Mouse (Mus musculus): ENCODE measurements around the gene Nol11.
"Not testable (repeated sequence)": the region's sequence is repeated elsewhere in the genome, so short reads cannot be mapped to it uniquely, and the experiment has no call there.

The Nol11 gene

DNA sequence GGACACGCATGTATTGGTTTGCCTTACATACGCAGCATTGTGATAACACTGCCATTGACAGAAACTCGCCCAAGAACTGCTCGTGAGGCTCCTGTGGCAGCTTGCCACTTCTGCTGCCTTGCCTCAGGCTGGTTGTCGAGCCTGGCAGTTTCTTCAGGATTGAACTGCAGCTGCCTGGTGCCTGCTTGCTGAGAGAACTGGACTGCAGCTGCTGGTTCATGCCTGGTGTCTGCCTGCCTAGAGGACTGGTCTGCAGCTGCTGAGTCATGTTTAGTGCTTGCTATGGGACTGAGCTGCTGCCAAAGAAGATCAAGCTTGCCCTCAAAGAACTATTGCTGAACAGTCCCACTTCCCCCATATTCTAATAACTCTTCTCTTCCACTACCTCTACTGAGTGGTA lies 33.9 kb downstream of the Nol11 start:
- no peak for DNase-seq (ENCODE audit: low spot score in 2 of 2)

DNA sequence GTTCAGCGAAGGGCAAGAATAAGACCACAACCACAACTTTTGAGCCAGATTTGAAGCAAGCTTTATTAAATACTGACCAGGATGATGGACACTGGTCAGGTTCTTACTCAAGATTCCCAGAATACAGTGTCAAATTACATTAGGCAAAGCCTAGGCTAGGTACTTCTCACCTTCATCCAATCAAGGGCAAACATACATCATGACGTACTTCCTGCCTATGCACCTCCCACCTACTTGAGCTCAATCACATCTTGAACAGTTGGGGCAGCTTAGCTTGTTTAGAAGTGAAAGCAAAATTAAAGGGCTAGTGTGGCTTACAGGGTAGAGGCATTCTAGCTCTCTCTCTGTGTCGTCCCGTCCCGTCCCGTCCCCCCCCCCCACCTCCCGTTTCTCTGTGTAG lies 34.8 kb downstream of the Nol11 start:
- DNase-seq (ENCODE audit: low spot score in 2 of 2) = no peak

DNA sequence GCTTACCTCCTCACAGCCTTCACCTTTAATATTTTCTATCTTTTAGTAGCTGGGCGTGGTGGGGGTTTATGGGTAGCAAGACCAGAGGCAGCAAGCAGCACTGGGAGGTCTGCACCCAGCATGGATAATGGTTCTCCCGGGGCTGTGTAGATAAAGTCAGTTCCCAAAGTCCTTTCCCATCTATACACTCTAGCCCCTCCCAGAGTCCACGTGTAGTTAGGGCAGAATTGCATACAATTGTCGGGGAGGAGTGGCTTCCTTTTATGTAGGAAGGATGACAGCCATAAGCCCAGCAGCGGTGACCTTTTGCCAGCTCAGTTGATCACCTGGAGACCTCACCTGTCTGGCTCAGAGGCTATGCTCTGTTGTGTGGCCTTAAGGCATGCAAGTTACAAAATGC lies 35.5 kb downstream of the Nol11 start:
- no peak for DNase-seq (ENCODE audit: low spot score in 2 of 2)

DNA sequence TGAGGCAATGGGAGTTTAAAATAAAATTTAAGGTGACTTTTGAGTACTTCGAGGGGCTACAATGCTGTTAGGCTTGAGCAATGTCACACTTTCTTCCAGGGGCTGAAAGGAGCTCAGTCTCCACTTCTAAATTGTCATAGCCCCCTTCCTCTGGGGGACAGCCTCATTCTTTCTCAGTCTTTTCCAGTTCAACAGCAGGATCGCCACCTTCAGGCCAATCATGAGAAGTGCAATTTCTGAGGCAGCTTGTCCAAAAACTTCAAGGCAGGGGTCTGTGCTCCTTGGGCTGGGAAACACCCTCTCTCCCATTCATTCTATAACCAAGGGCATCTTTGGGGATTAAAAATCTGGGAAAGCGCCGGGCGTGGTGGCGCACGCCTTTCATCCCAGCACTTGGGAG lies 37.4 kb downstream of the Nol11 start:
- no peak for DNase-seq (ENCODE audit: low spot score in 2 of 2)

DNA sequence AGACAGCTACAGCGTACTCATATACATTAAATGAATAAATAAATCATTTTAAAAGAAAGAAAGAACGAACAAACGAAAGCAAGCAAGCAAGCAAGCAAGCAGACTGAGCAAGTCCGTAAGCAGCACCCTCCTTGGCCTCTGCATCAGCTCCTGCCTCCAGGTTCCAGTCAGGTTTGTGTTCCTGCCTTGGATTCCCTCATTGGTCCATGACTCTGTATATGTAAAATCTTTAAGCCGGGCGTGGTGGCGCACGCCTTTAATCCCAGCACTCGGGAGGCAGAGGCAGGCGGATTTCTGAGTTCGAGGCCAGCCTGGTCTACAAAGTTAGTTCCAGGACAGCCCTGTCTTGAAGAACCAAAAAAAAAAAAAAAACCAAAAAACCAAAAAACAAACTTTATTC lies 45.2 kb downstream of the Nol11 start:
- DNase-seq (ENCODE audit: low spot score in 2 of 2) = not testable (repeated sequence)

DNA sequence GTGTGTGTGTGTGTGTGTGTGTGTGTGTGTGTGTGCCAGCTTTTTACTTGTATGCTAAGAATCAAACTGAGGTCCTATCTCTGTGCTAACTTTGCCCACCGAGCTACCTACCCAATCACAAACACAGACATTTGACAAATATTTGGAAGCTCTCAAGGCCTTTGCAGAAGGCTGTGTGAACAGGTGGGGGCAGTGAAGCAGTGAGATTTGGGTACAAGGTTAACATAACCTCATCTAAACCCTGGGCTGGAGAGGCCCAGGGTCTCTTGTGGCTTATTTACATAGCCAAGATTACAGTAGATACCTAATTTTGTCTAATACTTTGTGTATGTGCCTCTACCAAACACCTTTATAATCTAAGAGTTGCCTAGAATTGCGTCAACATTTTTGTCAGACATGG lies 46.8 kb downstream of the Nol11 start:
- DNase-seq (ENCODE audit: low spot score in 2 of 2) = no peak

DNA sequence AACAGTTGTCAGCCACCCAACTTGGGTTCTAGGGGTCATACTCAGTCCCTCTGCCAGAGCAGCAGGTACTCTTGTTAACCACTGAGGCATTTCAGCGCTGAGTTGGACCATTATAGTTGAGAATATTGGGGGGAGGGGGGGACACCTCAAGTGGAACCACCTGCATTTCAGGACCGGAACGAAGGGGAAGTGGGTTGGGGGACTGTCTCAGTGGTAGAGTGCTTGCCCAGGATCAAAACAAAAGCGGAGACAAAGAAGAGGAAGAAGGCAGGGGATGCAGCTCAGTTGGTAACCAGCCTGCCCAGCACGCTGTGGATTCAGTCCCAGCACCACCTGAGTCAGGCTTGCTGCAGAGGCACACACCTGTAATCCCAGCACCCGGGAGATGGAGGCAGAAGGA lies 48.4 kb downstream of the Nol11 start:
- no peak for DNase-seq (ENCODE audit: low spot score in 2 of 2)

DNA sequence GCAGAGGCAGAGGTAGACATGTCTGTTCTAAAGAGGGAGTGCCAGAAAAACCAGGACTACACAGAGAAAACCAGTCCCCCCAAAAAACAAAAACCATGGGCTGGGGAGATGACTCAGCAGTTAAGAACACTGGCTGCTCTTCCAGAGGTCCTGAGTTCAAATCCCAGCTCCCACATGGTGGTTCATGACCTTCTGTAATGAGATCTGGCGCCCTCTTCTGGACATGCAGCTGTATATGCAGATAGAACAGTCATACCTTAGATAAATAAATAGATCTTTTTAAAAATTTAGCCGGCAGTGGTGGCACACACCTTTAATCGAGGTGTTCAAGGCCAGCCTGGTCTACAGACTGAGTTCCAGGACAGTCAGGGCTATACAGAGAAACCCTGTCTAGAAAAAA lies 50.5 kb downstream of the Nol11 start:
- DNase-seq (ENCODE audit: low spot score in 2 of 2) = no peak

DNA sequence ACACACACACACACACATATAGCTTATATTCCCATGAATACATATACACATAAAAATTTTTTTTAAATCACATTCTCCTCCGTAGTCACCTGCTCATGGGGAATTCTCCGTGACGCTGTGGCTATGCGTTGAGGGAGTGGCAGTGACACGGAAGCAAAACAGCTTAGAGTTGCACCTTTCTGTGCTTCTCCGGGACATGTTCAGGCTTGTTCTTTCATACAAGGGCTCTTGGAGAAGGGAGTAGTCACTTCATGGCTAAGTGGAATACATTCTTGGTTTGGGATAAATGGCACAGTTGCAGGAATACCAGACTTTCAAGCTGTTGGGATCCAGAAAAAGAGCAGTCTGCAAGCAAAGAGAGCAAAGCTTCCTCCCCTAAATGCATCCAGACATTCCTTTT lies 51.6 kb downstream of the Nol11 start:
- no peak for DNase-seq (ENCODE audit: low spot score in 2 of 2)

DNA sequence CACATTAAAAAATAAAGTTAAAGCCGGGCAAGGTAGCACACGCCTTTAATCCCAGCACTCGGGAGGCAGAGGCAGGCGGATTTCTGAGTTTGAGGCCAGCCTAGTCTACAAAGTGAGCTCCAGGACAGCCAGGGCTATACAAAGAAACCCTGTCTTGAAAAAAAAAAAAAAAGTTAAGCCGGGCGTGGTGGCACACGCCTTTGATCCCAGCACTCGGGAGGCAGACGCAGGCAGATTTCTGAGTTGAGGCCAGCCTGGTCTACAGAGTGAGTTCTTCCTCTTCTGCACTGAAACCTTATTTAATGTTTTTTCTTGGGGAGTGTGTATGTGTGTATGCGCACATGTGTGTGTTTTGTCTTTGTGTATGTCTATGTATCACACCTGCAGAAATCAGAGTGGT lies 52.7 kb downstream of the Nol11 start:
- not testable (repeated sequence) for DNase-seq (ENCODE audit: low spot score in 2 of 2)

DNA sequence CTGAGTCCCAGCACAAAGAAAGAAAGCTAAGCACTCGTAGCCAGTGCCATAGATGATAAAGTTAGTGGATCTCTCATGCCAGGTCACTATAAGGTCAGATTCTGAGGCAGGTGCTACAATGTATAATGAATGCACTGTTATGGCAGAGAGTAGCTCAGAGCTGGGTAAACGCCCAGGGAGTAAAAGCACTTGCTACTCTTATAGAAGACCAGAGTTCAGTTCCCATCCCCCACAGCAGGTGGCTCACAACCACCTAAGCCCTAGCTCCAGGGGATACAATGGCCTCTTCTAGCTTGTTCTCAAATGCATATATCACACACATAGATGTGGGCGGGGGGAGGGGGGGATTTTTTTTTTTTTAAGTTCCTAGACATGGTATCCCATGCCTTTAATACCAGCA lies 53.4 kb downstream of the Nol11 start:
- DNase-seq (ENCODE audit: low spot score in 2 of 2) = no peak

DNA sequence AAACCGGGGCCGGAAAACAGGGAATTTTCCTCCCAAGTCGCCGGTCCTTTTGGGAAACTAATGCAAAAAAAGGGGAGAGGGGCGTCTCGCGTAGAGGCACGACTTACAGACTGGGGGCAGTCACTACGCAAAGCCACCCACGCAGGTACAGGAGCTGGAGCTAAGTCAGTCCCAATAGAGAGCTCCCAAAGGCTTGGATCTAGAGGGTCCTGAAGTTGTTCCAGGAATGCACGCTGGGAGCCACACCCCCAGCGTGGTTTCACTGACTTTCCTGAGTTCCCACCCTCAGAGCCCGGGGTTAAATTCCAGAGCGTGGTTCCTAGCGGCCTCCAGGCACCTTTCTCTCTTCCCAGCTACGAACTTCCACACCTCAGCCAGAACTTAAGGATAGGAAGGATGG lies 56.8 kb downstream of the Nol11 start:
- DNase-seq (ENCODE audit: low spot score in 2 of 2) = no peak

DNA sequence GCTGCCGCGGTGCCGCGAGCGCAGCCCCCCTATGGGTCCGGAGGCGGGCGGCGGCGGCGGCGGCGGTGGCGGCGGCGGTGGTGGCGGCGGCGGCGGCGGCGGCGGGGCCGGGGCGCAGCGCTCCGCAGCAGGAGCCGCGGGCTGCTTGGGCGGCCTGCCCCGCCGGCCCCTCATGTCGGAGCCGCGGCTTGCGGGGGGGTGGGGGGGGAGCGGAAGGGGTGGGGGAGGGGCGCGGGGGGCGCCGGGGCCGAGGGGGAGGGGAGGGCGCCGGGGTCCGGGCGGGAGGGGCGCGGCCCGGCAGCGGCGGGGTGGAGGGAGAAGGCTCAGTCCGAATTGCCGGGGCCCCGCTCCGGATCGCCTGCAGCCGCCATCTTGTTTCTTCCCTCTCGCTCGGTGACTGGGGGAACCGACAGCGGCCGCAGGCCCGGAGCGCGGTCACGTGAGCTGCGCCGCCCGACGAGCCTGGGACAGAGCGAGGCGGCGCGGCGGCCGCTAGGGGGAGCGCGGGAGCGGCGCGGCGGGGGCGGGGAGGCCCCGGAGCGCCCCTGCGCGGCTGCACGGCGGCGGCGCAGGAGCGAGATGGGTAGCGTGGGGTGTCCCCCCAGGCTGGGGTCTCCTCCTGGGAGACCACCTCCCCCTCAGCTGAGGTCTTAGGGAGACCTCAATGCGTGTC lies 57.3 kb downstream of the Nol11 start, which contains the start of gene Bptf:
TSS of gene Bptf (minus strand) at position 379 of the 673 bp plus-strand sequence.
- DNase-seq (ENCODE audit: low spot score in 2 of 2) = peak; percentile 87 to 90

DNA sequence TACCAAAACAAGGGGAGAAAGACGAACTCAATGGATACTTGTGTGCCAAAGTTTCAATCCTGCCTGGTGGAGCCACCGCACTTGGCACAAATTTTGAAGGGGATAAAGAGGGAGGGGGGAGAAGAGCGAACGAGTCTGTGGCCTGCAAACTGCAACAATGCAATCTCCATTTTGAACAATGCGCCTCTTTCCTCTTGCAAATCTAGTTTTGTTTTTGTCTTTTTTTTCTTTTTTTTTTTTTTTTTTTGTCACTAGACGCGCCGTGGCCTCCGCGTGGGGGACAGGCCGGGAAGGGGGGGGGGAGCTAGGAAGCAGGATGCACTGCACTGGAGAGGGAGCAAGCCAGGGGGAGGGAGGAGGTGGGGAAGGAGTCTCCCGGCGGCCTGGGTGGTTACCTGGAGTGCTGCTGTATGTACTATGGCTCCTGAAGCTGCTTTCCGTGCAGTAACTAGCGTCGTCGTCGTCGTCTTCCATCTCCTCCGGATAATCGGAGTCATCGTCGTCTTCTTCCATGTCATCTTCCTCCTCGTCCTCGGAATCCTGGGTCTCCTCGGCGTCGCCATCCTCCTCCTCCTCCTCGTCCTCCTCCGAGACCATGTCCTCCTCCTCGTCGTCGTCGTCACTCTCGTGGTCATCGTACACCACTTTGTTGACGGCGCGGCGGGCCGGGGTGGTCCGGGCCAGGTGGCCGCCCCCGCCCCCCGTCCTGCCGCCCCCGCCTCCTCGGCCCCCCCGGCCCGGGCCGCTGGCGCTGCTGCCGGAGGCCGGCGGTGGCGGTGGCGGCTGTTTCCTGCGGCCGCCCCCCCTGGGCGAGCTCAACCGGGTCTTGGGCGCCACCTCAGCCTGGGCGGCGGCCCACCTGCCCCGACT lies 58.1 kb downstream of the Nol11 start:
- DNase-seq (ENCODE audit: low spot score in 2 of 2) = peak in 1 of 2 experiments; percentile 53

DNA sequence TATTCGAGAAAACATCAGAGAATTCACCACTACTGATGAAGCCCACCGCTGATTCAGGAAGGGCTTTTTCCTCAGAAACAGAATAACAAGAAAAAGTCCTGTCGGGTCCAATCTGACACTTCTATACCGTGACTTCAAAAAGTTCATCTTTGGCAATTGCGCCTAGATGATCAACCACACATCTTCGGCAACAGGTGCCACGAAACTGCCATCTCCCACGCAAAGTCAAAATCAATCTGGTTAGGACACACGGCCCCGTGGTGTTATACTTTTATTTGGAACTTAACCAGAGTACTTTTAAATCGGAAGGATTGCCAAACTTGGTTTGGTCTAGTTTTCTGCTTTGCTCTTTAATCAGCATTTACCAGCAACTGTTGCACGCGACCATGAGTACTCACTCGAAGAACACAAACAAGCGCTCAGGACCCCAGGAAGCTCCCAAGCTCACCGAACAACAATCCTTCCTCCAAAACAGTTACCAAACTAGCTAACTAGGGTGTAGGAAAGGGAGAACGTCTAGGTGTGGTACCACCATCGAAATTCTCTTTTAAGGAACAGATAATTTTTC lies 58.9 kb downstream of the Nol11 start:
- no peak for DNase-seq (ENCODE audit: low spot score in 2 of 2)

DNA sequence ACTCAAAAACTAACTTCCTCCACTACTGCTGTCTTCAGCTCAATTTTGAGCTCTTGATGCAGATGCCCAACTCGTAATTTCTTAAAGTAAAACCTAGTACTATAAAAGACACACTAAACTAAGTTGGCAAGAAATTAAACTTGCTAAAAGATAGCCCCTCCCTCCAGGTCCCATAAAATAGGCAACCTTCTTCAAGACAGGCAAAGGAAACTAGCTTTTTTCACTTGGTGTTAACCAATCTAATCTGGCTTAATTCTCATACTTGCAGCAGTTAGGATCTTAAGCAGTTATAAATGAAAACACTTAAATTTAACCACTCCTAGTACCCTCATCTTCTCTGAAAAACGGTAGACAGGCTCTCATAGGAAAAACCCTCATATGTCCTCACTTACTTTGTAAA lies 59.5 kb downstream of the Nol11 start:
- no peak for DNase-seq (ENCODE audit: low spot score in 2 of 2)

DNA sequence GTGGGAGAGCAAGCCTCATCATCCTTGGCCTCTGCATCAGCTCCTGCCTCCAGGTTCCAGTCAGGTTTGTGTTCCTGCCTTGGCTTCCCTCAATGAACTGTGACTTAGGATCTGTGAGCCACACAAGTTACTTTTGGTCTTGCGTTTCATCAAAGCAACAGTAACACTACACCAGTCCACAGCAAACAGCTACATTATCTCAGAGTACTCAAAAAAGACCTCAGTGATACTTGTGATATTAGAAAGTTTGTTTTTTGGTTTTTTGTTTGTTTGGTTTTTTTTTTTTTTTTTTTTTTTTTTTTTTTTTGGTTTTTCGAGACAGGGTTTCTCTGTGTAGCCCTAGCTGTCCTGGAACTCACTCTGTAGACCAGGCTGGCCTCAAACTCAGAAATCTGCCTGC lies 62.5 kb downstream of the Nol11 start:
- DNase-seq (ENCODE audit: low spot score in 2 of 2) = not testable (repeated sequence)

DNA sequence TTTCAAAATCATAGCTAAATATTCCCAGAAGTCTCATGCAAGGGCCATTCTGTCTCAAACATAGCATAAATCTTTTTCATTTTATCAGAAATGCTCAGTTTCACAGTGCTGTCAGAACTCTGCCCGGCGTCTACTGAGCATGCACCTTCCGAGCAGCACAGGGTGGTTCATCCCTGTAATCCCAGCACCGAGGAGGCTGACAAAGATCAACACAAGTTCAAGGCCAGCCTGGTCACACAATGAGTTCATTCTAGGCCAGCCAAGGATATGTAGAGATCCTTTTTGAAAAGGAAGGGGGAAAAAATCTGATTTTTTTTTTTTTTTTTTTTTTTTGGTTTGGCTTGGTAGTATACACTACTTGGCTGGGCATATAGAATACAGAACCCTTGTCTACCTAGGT lies 64.2 kb downstream of the Nol11 start:
- DNase-seq (ENCODE audit: low spot score in 2 of 2) = no peak

DNA sequence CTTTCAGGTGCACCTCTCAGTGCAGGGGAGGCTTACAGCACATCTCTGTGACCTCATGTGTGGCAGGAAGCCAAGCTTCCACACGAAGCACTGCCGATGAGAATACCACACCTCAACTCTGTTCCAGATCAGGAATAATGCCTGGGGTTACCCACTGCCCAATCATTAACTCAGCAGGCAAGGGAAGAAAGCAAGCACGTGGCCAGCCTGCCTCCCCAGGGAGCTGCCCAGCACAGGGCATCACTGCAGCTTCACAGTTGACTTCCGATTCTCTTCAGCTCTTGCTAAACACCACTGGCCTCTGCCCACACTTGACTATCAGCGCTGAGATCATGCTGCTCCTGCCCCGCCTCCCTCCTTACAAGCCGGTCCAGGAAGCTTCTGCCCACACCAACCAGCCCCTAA lies 64.9 kb downstream of the Nol11 start:
- no peak for DNase-seq (ENCODE audit: low spot score in 2 of 2)

DNA sequence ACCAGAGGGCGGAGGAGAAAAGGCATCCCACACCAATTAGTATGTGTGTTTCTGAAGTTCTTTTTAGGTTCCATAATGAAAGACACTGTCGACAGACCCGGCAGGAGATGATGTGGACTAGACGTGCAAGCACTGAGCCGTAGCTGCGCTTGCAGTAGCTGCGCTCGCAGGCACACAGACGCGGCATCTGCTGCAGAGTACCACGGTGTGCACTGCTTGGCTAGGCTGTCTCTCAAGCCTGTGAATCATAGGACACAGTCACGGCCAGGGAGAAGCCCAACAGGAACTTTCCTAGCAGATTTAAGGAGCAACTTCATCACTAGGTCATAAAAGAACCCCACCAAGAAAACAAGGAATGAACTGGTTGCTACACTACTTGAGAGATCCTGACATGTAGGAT lies 71.4 kb downstream of the Nol11 start:
- no peak for DNase-seq (ENCODE audit: low spot score in 2 of 2)

Measured in urinary bladder, postnatal 4 days (tissue).